Mouse (Mus musculus): ENCODE data around the gene Srarp. TPM values are rescaled to one million over a fixed set of nuclear protein-coding genes. Genes with fewer than 3 reads are reported as not detected.

Gene Srarp
- polyA plus RNA-seq, 1 experiment from 2014 or later: not detected

DNA sequence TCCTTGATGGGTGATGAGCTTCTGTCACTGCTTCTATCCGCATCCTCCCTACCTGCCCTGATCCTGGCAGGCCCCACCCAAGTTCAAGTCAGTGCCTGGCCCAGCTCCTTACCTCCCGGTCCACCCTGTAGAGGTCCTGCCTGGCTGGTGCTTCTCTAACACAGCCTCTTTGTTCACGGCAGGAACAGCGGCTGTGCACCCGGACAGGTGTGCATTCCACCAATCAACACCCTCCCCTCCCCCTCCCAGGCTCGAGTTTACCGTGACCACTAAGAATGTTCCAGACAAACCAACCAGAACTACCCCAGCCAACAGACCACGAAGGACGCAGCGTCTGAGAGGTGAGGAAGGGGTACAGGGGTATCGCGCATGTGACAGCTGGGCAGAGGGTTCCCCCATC is 37.4 kb downstream of the Srarp start, which contains the start of gene Clcnka:
Gene Clcnka (minus strand): TSS at position 180 of the 400 bp plus-strand sequence.
- no peaks in the 10 kb centered on the region for H3K4me1 ChIP-seq (ENCODE audit: control insufficient read depth, insufficient read depth, low read length)
- no peak for ATAC-seq (ENCODE audit: insufficient number of reproducible peaks, low FRiP score, low TSS enrichment, low read depth)
- H3K4me3 ChIP-seq (ENCODE audit: low read depth, low read length): no peak within 1 kb of the TSS
- H3K9ac ChIP-seq (ENCODE audit: low read length): no peak within 1 kb of the TSS
- no peak within 1 kb of the TSS for H3K27ac ChIP-seq (replicated peaks; ENCODE audit: low read depth, low read length)
- no peak for DNase-seq (ENCODE audit: low spot score)
- 53% methylated on average over 12 of the region's 12 CpGs for WGBS
- no peaks in the 10 kb centered on the region for H3K9me3 ChIP-seq (ENCODE audit: control insufficient read depth, low read length)
- no peak within 1 kb of the TSS; the same call in 1 of the 2 replicates for H3K4me2 ChIP-seq (ENCODE audit: low read depth, severe bottlenecking)
- no peaks in the 10 kb centered on the region for H3K36me3 ChIP-seq (ENCODE audit: control insufficient read depth, insufficient read depth, low read length)
- H3K27me3 ChIP-seq (ENCODE audit: control insufficient read depth, insufficient read depth, low read length): no peaks in the 10 kb centered on the region

- H3K36me3 ChIP-seq (ENCODE audit: control insufficient read depth, insufficient read depth, low read length): no peaks in the 10 kb centered on the region
- no peak overlapping the region for H3K27ac ChIP-seq (replicated peaks; ENCODE audit: low read depth, low read length)
- H3K4me2 ChIP-seq (ENCODE audit: low read depth, severe bottlenecking): no peak overlapping the region
- ATAC-seq (ENCODE audit: insufficient number of reproducible peaks, low FRiP score, low TSS enrichment, low read depth) (no peak), DNase-seq (ENCODE audit: low spot score) (no peak)
- WGBS: 68% methylated on average over 12 of the region's 12 CpGs
- no peak overlapping the region for H3K9ac ChIP-seq (ENCODE audit: low read length)
- no peaks in the 10 kb centered on the region for H3K9me3 ChIP-seq (ENCODE audit: control insufficient read depth, low read length)
- H3K27me3 ChIP-seq (ENCODE audit: control insufficient read depth, insufficient read depth, low read length): no peaks in the 10 kb centered on the region
- H3K4me1 ChIP-seq (ENCODE audit: control insufficient read depth, insufficient read depth, low read length): no peaks in the 10 kb centered on the region
- H3K4me3 ChIP-seq (ENCODE audit: low read depth, low read length): no peak overlapping the region
These were observed 38.0 kb downstream of the Srarp start for GRCm38 (mm10) chr4:141397861-141398260.

GRCm38 (mm10) chr4:141394751-141395150 is 41.2 kb downstream of the Srarp start:
- Histone ChIP-seq H3K9me3 (ENCODE audit: control insufficient read depth, low read length) (no peaks in the 10 kb centered on the region), H3K27me3 (ENCODE audit: control insufficient read depth, insufficient read depth, low read length) (no peaks in the 10 kb centered on the region), H3K4me2 (ENCODE audit: low read depth, severe bottlenecking) (peak overlapping the region; percentile 3; the same call in 1 of the 2 replicates), H3K36me3 (ENCODE audit: control insufficient read depth, insufficient read depth, low read length) (no peaks in the 10 kb centered on the region), H3K4me3 (ENCODE audit: low read depth, low read length) (no peak overlapping the region), H3K4me1 (ENCODE audit: control insufficient read depth, insufficient read depth, low read length) (no peaks in the 10 kb centered on the region), H3K27ac (replicated peaks; ENCODE audit: low read depth, low read length) (no peak overlapping the region), H3K9ac (ENCODE audit: low read length) (no peak overlapping the region)
- DNase-seq (ENCODE audit: low spot score): peak; percentile 50
- ATAC-seq (ENCODE audit: insufficient number of reproducible peaks, low FRiP score, low TSS enrichment, low read depth): no peak
- 11% methylated on average over 14 of the region's 16 CpGs for WGBS

GRCm38 (mm10) chr4:141391293-141391692 is 44.6 kb downstream of the Srarp start:
- ATAC-seq (ENCODE audit: insufficient number of reproducible peaks, low FRiP score, low TSS enrichment, low read depth) (no peak), DNase-seq (ENCODE audit: low spot score) (no peak)
- no peak overlapping the region for H3K4me2 ChIP-seq (ENCODE audit: low read depth, severe bottlenecking)
- no peak overlapping the region for H3K4me3 ChIP-seq (ENCODE audit: low read depth, low read length)
- WGBS: 77% methylated on average over 12 of the region's 12 CpGs
- H3K4me1 ChIP-seq (ENCODE audit: control insufficient read depth, insufficient read depth, low read length): no peaks in the 10 kb centered on the region
- no peaks in the 10 kb centered on the region for H3K27me3 ChIP-seq (ENCODE audit: control insufficient read depth, insufficient read depth, low read length)
- no peak overlapping the region for H3K9ac ChIP-seq (ENCODE audit: low read length)
- no peak overlapping the region for H3K27ac ChIP-seq (replicated peaks; ENCODE audit: low read depth, low read length)
- no peaks in the 10 kb centered on the region for H3K36me3 ChIP-seq (ENCODE audit: control insufficient read depth, insufficient read depth, low read length)
- H3K9me3 ChIP-seq (ENCODE audit: control insufficient read depth, low read length): no peaks in the 10 kb centered on the region

DNA sequence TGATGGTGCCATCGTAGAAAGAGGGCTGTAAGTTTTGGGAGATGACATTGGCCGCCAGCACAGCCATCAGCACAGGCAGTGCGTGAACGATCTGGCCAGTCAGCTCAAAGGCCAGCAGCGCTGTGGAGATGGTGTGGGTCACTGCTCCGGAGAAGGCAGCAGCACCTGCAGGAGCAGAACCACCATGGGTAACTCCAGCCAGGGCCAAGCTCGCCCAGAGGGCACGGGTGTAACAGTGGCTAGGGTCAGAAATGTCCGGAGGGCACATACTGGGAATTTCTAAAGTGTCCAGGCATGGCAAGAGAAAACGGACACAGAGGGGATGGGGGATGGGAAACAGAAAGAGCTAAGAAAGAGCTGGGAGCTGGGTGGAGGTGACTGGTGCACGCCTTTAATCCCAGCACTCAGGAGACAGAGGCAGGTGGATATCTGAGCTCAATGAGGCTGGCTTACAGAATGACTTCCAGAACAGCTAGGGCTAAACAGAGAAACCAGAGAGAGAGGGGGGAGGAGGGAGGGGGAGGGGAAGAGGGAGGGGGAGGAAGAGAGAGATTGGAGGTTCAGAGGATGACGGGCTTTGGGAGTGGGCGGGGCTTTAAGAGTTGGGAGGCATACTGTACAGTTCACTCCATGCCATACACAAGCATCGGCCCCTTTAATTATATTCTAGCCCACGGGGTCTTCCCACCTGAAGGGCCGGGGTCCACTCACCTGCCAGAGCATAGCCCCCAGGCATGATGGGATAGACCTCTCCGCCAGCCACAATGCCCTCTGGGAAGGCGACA is 46.3 kb downstream of the Srarp start:
- DNase-seq (ENCODE audit: low spot score) (no peak), ATAC-seq (ENCODE audit: insufficient number of reproducible peaks, low FRiP score, low TSS enrichment, low read depth) (no peak)
- Histone ChIP-seq H3K4me2 (ENCODE audit: low read depth, severe bottlenecking) (no peak overlapping the region), H3K4me1 (ENCODE audit: control insufficient read depth, insufficient read depth, low read length) (no peaks in the 10 kb centered on the region), H3K27me3 (ENCODE audit: control insufficient read depth, insufficient read depth, low read length) (peaks cover 6% of the 10 kb centered on the region; the same call in 1 of the 2 replicates), H3K9ac (ENCODE audit: low read length) (no peak overlapping the region), H3K4me3 (ENCODE audit: low read depth, low read length) (no peak overlapping the region), H3K27ac (replicated peaks; ENCODE audit: low read depth, low read length) (no peak overlapping the region), H3K36me3 (ENCODE audit: control insufficient read depth, insufficient read depth, low read length) (no peaks in the 10 kb centered on the region), H3K9me3 (ENCODE audit: control insufficient read depth, low read length) (no peaks in the 10 kb centered on the region)
- WGBS: 72% methylated on average over 18 of the region's 18 CpGs

DNA sequence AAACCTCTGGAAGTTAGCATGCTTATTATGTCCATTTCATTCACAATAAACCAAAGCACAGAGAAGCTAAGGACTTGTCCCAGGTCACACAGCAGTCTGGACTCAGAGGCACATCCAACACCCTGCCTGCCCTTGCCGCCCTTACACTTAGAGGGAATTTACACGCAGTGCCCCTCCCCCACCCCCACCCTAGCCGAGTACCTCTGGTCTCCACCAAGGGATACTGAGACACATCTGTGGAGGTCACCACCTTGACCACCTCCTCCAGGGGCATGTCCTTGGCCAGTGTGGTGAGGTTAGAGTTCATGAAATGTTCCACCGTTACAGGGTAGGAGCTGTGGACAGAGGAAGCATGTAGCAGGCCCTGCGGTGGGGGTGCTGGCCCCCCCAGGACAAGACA is 48.0 kb downstream of the Srarp start:
- H3K4me1 ChIP-seq (ENCODE audit: control insufficient read depth, insufficient read depth, low read length): peaks cover under 1% of the 10 kb centered on the region
- H3K9me3 ChIP-seq (ENCODE audit: control insufficient read depth, low read length): no peaks in the 10 kb centered on the region
- ATAC-seq (ENCODE audit: insufficient number of reproducible peaks, low FRiP score, low TSS enrichment, low read depth) (no peak), DNase-seq (ENCODE audit: low spot score) (no peak)
- no peak overlapping the region for H3K9ac ChIP-seq (ENCODE audit: low read length)
- no peaks in the 10 kb centered on the region for H3K36me3 ChIP-seq (ENCODE audit: control insufficient read depth, insufficient read depth, low read length)
- H3K4me3 ChIP-seq (ENCODE audit: low read depth, low read length): no peak overlapping the region
- no peak overlapping the region for H3K27ac ChIP-seq (replicated peaks; ENCODE audit: low read depth, low read length)
- H3K4me2 ChIP-seq (ENCODE audit: low read depth, severe bottlenecking): no peak overlapping the region
- peaks cover 22% of the 10 kb centered on the region for H3K27me3 ChIP-seq (ENCODE audit: control insufficient read depth, insufficient read depth, low read length)
- 66% methylated on average over 5 of the region's 5 CpGs for WGBS

GRCm38 (mm10) chr4:141387093-141387784 is 48.7 kb downstream of the Srarp start:
- WGBS: 19% methylated on average over 5 of the region's 5 CpGs
- no peak overlapping the region for H3K27ac ChIP-seq (replicated peaks; ENCODE audit: low read depth, low read length)

DNA sequence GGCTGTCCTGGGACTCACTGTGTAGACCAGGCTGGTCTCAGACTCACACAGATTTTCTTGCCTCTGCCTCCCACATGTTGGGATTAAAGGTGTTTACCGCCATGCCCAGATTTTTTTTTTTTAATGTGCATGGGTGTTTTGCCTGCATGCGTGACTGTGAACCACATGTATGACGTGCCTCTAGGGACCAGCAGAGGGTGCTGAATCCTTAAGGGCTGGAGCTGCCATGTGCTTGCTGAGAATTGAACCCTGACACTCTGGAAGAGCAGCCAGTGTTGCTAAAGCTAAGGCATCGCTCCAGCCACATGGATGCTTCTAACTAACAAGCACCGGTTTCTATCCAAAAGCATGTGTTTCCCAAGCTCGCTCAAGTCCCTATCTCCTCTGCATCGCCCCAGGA is 49.8 kb downstream of the Srarp start:
- no peak for DNase-seq (ENCODE audit: low spot score)
- no peaks in the 10 kb centered on the region for H3K9me3 ChIP-seq (ENCODE audit: control insufficient read depth, low read length)
- H3K27me3 ChIP-seq (ENCODE audit: control insufficient read depth, insufficient read depth, low read length): peaks cover 35% of the 10 kb centered on the region
- no peak overlapping the region for H3K9ac ChIP-seq (ENCODE audit: low read length)
- no peak overlapping the region for H3K4me3 ChIP-seq (ENCODE audit: low read depth, low read length)
- no peak for ATAC-seq (ENCODE audit: insufficient number of reproducible peaks, low FRiP score, low TSS enrichment, low read depth)
- 78% methylated on average over 7 of the region's 7 CpGs for WGBS
- H3K4me2 ChIP-seq (ENCODE audit: low read depth, severe bottlenecking): no peak overlapping the region
- peaks cover 7% of the 10 kb centered on the region for H3K4me1 ChIP-seq (ENCODE audit: control insufficient read depth, insufficient read depth, low read length)
- H3K27ac ChIP-seq (replicated peaks; ENCODE audit: low read depth, low read length): no peak overlapping the region
- no peaks in the 10 kb centered on the region for H3K36me3 ChIP-seq (ENCODE audit: control insufficient read depth, insufficient read depth, low read length)

More at GRCm38 (mm10) chr4:141387093-141387784, 48.7 kb downstream of the Srarp start:
- Histone ChIP-seq H3K9me3 (ENCODE audit: control insufficient read depth, low read length) (no peaks in the 10 kb centered on the region), H3K4me2 (ENCODE audit: low read depth, severe bottlenecking) (no peak overlapping the region), H3K9ac (ENCODE audit: low read length) (no peak overlapping the region), H3K4me1 (ENCODE audit: control insufficient read depth, insufficient read depth, low read length) (peaks cover 6% of the 10 kb centered on the region), H3K27me3 (ENCODE audit: control insufficient read depth, insufficient read depth, low read length) (peaks cover 29% of the 10 kb centered on the region), H3K4me3 (ENCODE audit: low read depth, low read length) (no peak overlapping the region), H3K36me3 (ENCODE audit: control insufficient read depth, insufficient read depth, low read length) (no peaks in the 10 kb centered on the region)
- ATAC-seq (ENCODE audit: insufficient number of reproducible peaks, low FRiP score, low TSS enrichment, low read depth) (no peak), DNase-seq (ENCODE audit: low spot score) (peak; percentile 93)
